Mouse (Mus musculus): Measurements from ENCODE around the gene Utrn.
"Not testable (repeated sequence)": the region's sequence is repeated elsewhere in the genome, so short reads cannot be mapped to it uniquely, and the experiment has no call there.

The Utrn gene

GRCm38 (mm10) chr10:12673309-12673708 is 195.9 kb downstream of the Utrn start:
- DNase-seq: no peak

DNA sequence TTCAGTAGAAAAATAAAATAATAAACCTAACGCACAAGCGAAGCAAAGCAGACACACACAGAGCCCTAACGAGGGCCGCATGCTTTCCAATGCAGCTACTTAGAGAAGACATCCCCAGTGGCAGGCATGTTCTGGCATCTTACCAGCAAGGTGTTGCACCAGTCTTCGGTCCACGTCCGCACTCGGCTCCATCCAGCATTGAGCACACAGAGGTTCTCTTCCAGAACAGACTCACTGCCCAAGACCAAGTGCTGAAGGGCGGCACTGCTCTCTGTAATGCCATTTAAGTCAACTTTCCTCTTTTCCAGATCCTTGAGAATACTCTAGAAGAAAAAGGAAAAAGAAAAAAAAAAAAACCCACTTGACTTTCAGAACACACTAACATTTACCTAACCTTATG is 197.6 kb downstream of the Utrn start:
- peak in 1 of 2 experiments; percentile 43 for DNase-seq

DNA sequence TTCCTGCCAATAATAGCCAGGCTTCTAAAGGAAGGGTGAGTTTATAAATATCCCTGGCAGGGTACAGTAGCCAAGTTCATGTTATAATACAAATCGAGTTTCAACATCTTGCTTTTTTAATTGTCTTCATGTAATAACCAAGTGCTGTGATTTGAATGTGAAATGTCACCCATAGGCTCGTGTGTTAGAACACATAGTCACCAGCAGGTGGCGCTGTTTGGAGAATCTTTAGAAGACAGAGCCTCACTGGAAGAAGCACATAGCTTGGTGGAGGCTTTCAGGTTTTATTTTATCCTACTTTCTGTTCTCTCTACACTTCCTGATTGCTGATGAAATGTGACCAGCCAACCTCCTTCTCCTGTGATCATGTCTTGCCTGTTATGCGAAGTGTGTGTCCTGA is 207.1 kb downstream of the Utrn start:
- DNase-seq: no peak

GRCm38 (mm10) chr10:12658023-12658744 is 211.0 kb downstream of the Utrn start:
- DNase-seq: peak; percentile 75 to 82

DNA sequence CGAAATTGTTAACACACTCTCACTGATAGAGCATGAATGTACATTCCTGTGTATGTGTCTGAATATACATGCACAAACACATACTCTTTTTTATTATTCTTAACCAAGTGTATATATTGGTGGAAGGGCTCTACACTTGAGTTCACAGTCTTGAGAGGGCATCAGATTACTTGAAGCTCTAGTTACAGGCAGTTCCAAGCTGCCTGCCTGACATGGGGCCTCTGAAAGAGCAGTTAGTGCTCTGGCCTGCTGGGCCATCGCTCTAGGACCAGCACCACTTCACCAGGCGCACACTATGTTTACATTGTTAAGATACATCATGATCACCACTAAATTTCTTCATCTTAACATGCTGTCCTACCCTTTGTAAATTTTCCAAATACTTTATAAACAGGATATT is 216.2 kb downstream of the Utrn start:
- DNase-seq: no peak

- DNase-seq: no peak
Observed at GRCm38 (mm10) chr10:12646119-12646518, 223.0 kb downstream of the Utrn start.

DNA sequence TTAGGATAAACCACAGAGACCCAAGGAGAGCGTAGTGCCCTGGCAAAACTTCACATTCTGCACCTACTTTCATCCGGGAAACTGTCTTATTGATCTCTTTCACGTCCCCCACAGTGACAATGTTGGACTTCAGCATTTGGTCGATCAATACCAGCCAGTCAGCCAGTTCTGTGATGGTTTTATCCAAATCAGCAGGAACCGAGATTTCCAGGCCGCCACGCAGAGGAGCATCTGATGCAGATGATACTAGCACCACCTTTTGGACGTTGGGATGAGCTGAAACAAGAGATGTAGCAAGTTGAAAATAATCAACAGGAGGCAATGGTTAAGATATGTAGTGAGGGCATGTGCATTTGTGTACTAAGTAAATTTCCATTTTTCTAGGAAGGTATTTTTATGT is 225.8 kb downstream of the Utrn start:
- no peak for DNase-seq

- DNase-seq: no peak
Observed at GRCm38 (mm10) chr10:12639638-12640037, 229.5 kb downstream of the Utrn start.

DNA sequence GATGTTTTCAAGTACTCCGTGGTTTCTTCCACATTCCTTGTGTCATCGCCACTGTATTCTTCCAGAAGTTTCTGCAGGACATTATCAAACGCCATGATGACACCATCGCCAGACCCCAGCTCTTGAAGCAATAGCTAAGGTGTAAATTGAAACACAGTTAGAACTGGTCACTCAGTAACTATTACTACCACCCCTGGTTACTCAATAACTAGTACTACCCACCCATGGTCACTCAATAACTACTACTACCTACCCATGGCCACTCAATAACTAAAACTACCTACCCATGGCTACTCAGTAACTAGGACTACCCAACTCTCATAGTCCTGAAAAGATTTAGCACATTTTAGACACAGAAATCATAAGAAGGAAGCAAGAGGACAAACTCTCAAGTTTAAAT is 235.2 kb downstream of the Utrn start:
- no peak for DNase-seq

DNA sequence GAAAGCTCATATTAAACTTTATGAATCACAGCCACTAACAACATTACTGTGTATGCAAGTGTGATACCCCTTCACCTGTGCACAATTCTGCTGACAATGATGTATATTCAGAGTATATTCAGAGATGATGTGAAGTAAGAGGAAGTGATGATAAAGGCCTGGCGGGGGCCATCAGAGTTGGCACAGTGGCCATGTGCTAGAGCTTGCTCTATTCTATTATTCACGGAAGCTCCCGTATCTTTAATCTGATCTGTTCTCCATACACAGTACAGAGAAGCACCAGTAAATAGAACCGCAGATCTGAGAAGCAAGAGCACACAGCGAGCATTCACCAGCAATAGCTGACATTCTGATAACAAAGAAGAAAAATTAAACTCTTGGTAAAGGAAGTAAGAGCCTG is 238.2 kb downstream of the Utrn start:
- no peak for DNase-seq

GRCm38 (mm10) chr10:12618397-12618796 is 250.8 kb downstream of the Utrn start:
- DNase-seq: no peak

GRCm38 (mm10) chr10:12615723-12616122 is 253.4 kb downstream of the Utrn start:
- DNase-seq: no peak

GRCm38 (mm10) chr10:12614465-12615199 is 254.5 kb downstream of the Utrn start:
- DNase-seq: no peak

GRCm38 (mm10) chr10:12612235-12612863 is 256.8 kb downstream of the Utrn start:
- DNase-seq: no peak

- DNase-seq: no peak
Observed at GRCm38 (mm10) chr10:12609896-12610295, 259.3 kb downstream of the Utrn start.

- no peak for DNase-seq
Observed at GRCm38 (mm10) chr10:12608634-12609033, 260.5 kb downstream of the Utrn start.

- DNase-seq: not testable (repeated sequence)
Observed at GRCm38 (mm10) chr10:12607180-12607579, 262.0 kb downstream of the Utrn start.

DNA sequence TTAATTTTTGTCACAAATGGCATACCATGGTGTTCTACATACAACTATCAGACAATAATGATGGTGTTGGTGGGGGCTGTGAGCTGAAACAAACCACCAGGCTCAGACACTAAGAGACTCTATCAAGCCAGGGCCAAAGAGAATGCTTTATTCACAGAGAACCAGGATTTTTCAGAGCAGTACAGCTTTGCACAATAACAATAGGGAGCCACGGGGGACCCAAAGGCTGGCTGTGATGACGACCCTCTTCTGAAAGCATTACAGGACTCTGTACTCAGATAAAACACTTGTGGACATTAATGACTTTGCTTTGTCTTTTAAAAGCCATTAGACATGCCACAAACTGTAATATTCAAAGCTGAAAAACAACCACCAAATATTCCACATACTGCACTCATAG is 273.8 kb downstream of the Utrn start:
- DNase-seq: no peak

- DNase-seq: no peak
Observed at GRCm38 (mm10) chr10:12594958-12595357, 274.2 kb downstream of the Utrn start.

- DNase-seq: no peak
Observed at GRCm38 (mm10) chr10:12593071-12593470, 276.1 kb downstream of the Utrn start.

- DNase-seq: peak in 1 of 2 experiments; percentile 22
Observed at GRCm38 (mm10) chr10:12591946-12592345, 277.2 kb downstream of the Utrn start.

DNA sequence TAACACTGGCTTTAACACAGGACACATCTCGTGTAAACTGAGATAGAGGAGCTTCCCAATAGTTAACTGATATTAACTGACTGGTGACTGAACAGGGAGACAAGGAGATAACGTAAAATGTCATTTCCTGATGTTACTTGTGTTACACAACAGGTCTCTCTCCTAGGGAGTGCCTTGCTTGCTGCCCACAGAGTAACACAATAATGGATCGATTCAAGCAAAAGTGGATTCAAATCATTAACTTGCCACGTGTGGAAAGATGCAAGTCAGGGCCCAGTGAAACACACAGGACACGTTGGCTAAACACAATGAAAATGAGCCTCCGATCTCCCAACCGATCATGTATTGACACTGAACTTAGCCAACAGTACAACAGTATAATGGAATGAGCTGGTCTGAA is 281.1 kb downstream of the Utrn start:
- no peak for DNase-seq

DNA sequence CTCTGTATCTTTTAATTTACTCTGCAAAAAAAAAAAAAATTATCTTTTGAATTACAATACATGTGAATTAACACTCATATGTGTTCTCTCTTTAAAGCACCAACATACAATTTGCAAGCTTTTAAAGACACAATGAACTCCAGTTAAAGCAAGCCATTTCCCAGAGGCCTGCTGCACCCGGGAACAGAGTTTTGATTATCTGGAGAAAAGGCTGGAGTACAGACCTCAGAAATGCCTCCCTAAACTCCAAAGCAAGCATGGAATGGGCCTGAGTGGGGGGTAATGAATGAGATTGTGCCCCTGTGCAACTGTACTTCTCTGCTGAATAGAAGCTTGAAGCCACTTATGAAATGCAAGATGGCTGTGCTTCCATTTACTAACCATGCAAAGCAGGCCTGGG is 281.8 kb downstream of the Utrn start:
- DNase-seq: no peak

GRCm38 (mm10) chr10:12586825-12587224 is 282.3 kb downstream of the Utrn start:
- DNase-seq: no peak

Data from lung, adult 18-20 months (tissue).